Mouse (Mus musculus): ENCODE data around the gene Ppm1b. TPM values are rescaled to one million over a fixed set of nuclear protein-coding genes. Genes with fewer than 3 reads are reported as not detected.

Ppm1b gene
- total RNA-seq, 1 experiment from 2014 or later = 135 TPM

GRCm38 (mm10) chr17:85071088-85071775 is 114.7 kb downstream of the Ppm1b start:
- no peak for DNase-seq

- no peak for DNase-seq
These were observed 115.8 kb downstream of the Ppm1b start for GRCm38 (mm10) chr17:85072383-85072782.

- no peak for DNase-seq
These were observed 116.7 kb downstream of the Ppm1b start for GRCm38 (mm10) chr17:85073214-85073613.

Other genes with a start within 250 kb of the Ppm1b start
- 84.6 and 86.6 TPM in 2 replicates for gene Lrpprc, start 166.0 kb upstream of the Ppm1b start, total RNA-seq (2021)
- 0.38 and 1.3 TPM in 2 replicates for gene Slc3a1, start 71.6 kb downstream of the Ppm1b start, total RNA-seq (2021)
- gene Prepl, start 133.5 kb downstream of the Ppm1b start, total RNA-seq (2021) = 29.3 and 32.7 TPM in 2 replicates
- gene Camkmt, start 133.8 kb downstream of the Ppm1b start, total RNA-seq (2021) = 4.8 and 6.0 TPM in 2 replicates

All from adrenal gland, postnatal 14 days (tissue).